Mouse (Mus musculus) heart, adult 2 months (tissue): ENCODE data around the gene Ttyh2.

Experiments
- CTCF ChIP-seq: fragments of 200-600 bp; IDR thresholded peaks from 2 replicates; pipeline ENCODE4 v1.8.1; 2022; ENCODE audit warnings: antibody characterized with exemption, mild to moderate bottlenecking, moderate library complexity
- POLR2A ChIP-seq: fragments of 200-500 bp; IDR thresholded peaks from 2 replicates; pipeline ENCODE4 v1.6.1; 2011; ENCODE audit warnings: mild to moderate bottlenecking, low read depth, low read length, control low read depth; ENCODE audit not compliant: insufficient read depth

DNA sequence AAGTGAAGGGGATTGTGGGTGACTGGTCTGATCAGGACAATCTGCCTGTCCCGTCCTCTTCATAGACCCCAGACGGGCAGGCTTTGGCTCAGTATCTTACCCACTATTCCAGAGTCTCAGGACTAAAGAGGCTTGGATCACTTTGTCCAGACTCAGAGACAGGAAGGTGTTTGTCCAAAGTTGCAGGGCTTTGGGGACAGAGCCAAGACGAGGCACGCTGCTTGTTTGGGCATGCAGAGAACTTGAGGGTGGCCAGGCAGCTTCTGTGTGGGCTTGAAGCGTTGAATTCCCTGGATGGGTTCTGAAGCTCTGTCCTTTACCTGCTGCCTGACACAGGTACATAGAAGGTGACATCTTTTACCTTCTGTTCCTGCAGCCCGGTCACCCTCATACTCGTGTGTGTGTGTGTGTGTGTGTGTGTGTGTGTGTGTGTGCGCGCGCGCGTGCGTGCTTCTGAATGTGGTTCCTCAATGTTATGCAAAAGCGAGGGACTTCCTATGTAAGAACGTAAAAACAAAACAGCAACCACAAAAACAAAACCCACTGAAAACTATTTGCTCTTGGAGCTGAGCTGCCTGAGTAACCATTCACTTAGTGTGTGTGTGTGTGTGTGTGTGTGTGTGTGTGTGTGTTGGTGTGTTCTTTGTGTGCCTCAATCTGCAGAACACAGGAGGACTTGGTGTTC is 27.2 kb downstream of the Ttyh2 start:
- no peak for TF ChIP-seq CTCF
- no peak for TF ChIP-seq POLR2A
